Mouse (Mus musculus) stomach, postnatal 0 days (tissue): ENCODE measurements at regions not wholly inside any gene's neighbourhood (a gene's known extent, or its start where the extent isn't known, plus 50 kb on each side); places are given as distances from the start of the nearest gene placed in this dataset.

Experiments
- CTCF ChIP-seq: IDR thresholded peaks from 2 replicates; pipeline ENCODE4 v1.5.1; 2016; ENCODE audit warnings: antibody characterized with exemption, low read depth, mild to moderate bottlenecking, moderate library complexity
- EP300 ChIP-seq: optimal IDR thresholded peaks from 2 replicates; pipeline ENCODE3; 2016; ENCODE audit warnings: antibody characterized with exemption

- TF ChIP-seq CTCF, result no peak
- no peak for TF ChIP-seq EP300
Observed at GRCm38 (mm10) chr14:114952280-114952679, 139.7 kb upstream of the Gpc5 start.
